Mouse (Mus musculus): ENCODE data around the gene Aldh1l1.

DNA sequence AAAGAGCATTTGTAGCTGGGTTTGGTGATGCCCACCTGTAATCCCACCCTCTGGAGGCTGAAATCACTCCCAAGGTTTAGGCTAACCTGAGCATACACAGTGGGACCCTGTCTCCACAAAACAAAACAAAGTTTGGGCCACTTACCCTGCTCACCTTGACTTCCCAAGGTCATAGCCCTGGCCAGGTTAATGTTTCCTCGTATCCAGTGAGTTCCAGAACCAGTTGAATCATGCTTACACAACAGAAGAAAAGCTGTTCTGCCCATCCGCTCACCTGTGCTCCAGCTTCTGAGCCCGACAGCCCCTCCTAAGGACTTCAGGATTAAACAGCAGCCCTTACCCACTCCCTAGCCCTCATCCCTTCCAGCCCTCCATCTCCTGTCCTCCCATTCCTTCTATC, 60.8 kb downstream of the Aldh1l1 start:
- no peak for TF ChIP-seq POLR2A (IDR thresholded peaks at IDR 0.05; ENCODE audit: insufficient read depth, low read length)
- TF ChIP-seq EP300 (IDR thresholded peaks at IDR 0.05; ENCODE audit: insufficient read depth, low read depth, low read length), result no peak
- no peak for TF ChIP-seq CTCF (IDR thresholded peaks at IDR 0.05; ENCODE audit: low read depth, low read length)
